Mouse (Mus musculus) embryo, embryonic 11 days (tissue): Measurements from ENCODE around the gene Lonp2.

ENCODE experiments used
- DNase-seq: peaks from one replicate; pipeline ENCODE4 v3.0.0-alpha.2; 2015

Lonp2 gene

GRCm38 (mm10) chr8:86623911-86624731 is at the start of gene Lonp2:
Lonp2 (plus strand) TSS chr8:86624043.
- DNase-seq: peak; percentile 98

GRCm38 (mm10) chr8:86577547-86577946 is 46.3 kb upstream of the Lonp2 start:
- DNase-seq: no peak

- DNase-seq: peak; percentile 3
Measured at GRCm38 (mm10) chr8:86578076-86578475, 45.8 kb upstream of the Lonp2 start.

- DNase-seq: no peak
Measured at GRCm38 (mm10) chr8:86578693-86579092, 45.1 kb upstream of the Lonp2 start.

- no peak for DNase-seq
Measured at GRCm38 (mm10) chr8:86580458-86580857, 43.4 kb upstream of the Lonp2 start, which contains the start of gene Abcc12. Abcc12 (minus strand) TSS chr8:86580686.

- peak; percentile 28 for DNase-seq
Measured at GRCm38 (mm10) chr8:86581921-86582331, 41.9 kb upstream of the Lonp2 start.

GRCm38 (mm10) chr8:86585118-86585517 is 38.7 kb upstream of the Lonp2 start:
- peak; percentile 90 for DNase-seq

GRCm38 (mm10) chr8:86585532-86585931 is 38.3 kb upstream of the Lonp2 start:
- peak; percentile 88 for DNase-seq

- no peak for DNase-seq
Measured at GRCm38 (mm10) chr8:86586058-86586457, 37.8 kb upstream of the Lonp2 start.

GRCm38 (mm10) chr8:86586642-86587041 is 37.2 kb upstream of the Lonp2 start:
- DNase-seq: peak; percentile 54

- no peak for DNase-seq
Measured at GRCm38 (mm10) chr8:86588338-86588737, 35.5 kb upstream of the Lonp2 start.

- DNase-seq: no peak
Measured at GRCm38 (mm10) chr8:86593099-86593498, 30.7 kb upstream of the Lonp2 start.

GRCm38 (mm10) chr8:86594159-86594796 is 29.6 kb upstream of the Lonp2 start:
- no peak for DNase-seq

GRCm38 (mm10) chr8:86595671-86596070 is 28.2 kb upstream of the Lonp2 start:
- no peak for DNase-seq

GRCm38 (mm10) chr8:86597681-86598080 is 26.2 kb upstream of the Lonp2 start:
- no peak for DNase-seq

GRCm38 (mm10) chr8:86599299-86599698 is 24.5 kb upstream of the Lonp2 start:
- DNase-seq: no peak

GRCm38 (mm10) chr8:86600311-86600710 is 23.5 kb upstream of the Lonp2 start:
- DNase-seq: no peak

- DNase-seq: no peak
Measured at GRCm38 (mm10) chr8:86603174-86603573, 20.7 kb upstream of the Lonp2 start.

GRCm38 (mm10) chr8:86604676-86605075 is 19.2 kb upstream of the Lonp2 start:
- no peak for DNase-seq

- DNase-seq: no peak
Measured at GRCm38 (mm10) chr8:86613798-86614197, 10.0 kb upstream of the Lonp2 start.

GRCm38 (mm10) chr8:86615095-86615769 is 8.6 kb upstream of the Lonp2 start:
- DNase-seq: no peak

- no peak for DNase-seq
Measured at GRCm38 (mm10) chr8:86617759-86618387, 6.0 kb upstream of the Lonp2 start.

- DNase-seq: no peak
Measured at GRCm38 (mm10) chr8:86623551-86623910, 312 bp upstream of the Lonp2 start.
